Mouse (Mus musculus): Measurements from ENCODE around the gene Dalrd3.

- TF ChIP-seq CTCF (IDR thresholded peaks at IDR 0.05; ENCODE audit: borderline replicate concordance, control insufficient read depth, extremely low read depth, insufficient read depth, low read length, poor library complexity) = peak; percentile 95
- TF ChIP-seq POLR2A (IDR thresholded peaks at IDR 0.05; ENCODE audit: control insufficient read depth, extremely low read depth, insufficient read depth, low read length, poor library complexity) = peak; percentile 95; the same call in 1 of the 2 replicates
Observed at GRCm38 (mm10) chr9:108566815-108567776, 2.6 kb upstream of the Dalrd3 start, which contains the start of gene Ndufaf3.
